Mouse (Mus musculus) embryonic fibroblast, embryonic 13.5 days (primary cell): ENCODE measurements around the gene Negr1.

Experiments
- CTCF ChIP-seq: IDR thresholded peaks from 2 replicates; pipeline ENCODE4 v1.5.1; 2011; ENCODE audit warnings: mild to moderate bottlenecking, control low read depth, low read length, moderate library complexity, borderline replicate concordance; ENCODE audit not compliant: insufficient read depth
- POLR2A ChIP-seq: IDR thresholded peaks from 2 replicates; pipeline ENCODE4 v1.6.1; 2011; ENCODE audit warnings: low read depth, mild to moderate bottlenecking, control low read depth, low read length, moderate library complexity

DNA sequence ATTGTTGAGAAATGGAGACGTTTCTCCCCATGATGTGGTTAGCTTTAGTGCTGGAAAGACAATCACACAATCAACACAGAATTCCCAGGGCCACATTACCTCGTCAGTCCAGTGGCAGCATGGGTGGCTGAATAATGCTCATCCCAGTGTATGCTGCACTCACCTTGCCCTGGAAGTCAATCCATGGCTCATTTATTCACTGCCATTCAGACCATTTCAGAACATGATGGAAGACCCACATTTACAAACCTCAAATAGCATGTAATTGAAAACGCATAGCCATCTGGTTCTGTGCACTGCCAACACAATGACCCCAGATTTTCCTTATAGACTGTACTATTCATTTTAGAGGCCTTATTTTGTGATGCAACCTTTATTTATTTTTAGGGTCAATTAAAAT is 203.4 kb downstream of the Negr1 start:
- no peak for TF ChIP-seq CTCF
- no peak for TF ChIP-seq POLR2A
